Mouse (Mus musculus) embryonic facial prominence, embryonic 13.5 days (tissue): ENCODE measurements at regions not wholly inside any gene's neighbourhood (a gene's known extent, or its start where the extent isn't known, plus 50 kb on each side); places are given as distances from the start of the nearest gene placed in this dataset.

Experiments used
- ATAC-seq: fragments of 200-750 bp; cut with Nextera tagmentation; 2 replicates; pipeline ENCODE4 v1.8.0; 2017; ENCODE audit warnings: low read depth; ENCODE audit not compliant: insufficient number of reproducible peaks, insufficient read depth, low FRiP score, low TSS enrichment
- H3K27ac ChIP-seq: fragments of 300-500 bp; sonication (generic); 2 replicates; pipeline ENCODE4 v1.5.1; 2015; ENCODE audit warnings: moderate library complexity, mild to moderate bottlenecking, inconsistent platforms
- H3K27me3 ChIP-seq: fragments of 300-500 bp; sonication (generic); 2 replicates; pipeline ENCODE4 v1.6.1; 2015; ENCODE audit warnings: mild to moderate bottlenecking, inconsistent platforms
- H3K36me3 ChIP-seq: fragments of 300-500 bp; sonication (generic); 2 replicates; pipeline ENCODE4 v1.6.1; 2015; ENCODE audit warnings: mild to moderate bottlenecking, inconsistent platforms
- H3K4me1 ChIP-seq: fragments of 300-500 bp; sonication (generic); 2 replicates; pipeline ENCODE4 v1.6.1; 2015; ENCODE audit warnings: inconsistent platforms
- H3K4me2 ChIP-seq: fragments of 300-500 bp; sonication (generic); 2 replicates; pipeline ENCODE4 v1.6.1; 2015; ENCODE audit warnings: moderate library complexity, mild to moderate bottlenecking, inconsistent platforms
- H3K4me3 ChIP-seq: fragments of 300-500 bp; sonication (generic); 2 replicates; pipeline ENCODE4 v1.5.1; 2015; ENCODE audit warnings: mild to moderate bottlenecking, inconsistent platforms
- H3K9ac ChIP-seq: fragments of 300-500 bp; sonication (generic); 2 replicates; pipeline ENCODE4 v1.6.1; 2015; ENCODE audit warnings: mild to moderate bottlenecking, inconsistent platforms
- H3K9me3 ChIP-seq: fragments of 300-500 bp; sonication (generic); 2 replicates; pipeline ENCODE4 v1.6.1; 2016; ENCODE audit warnings: inconsistent platforms
- WGBS: fragments of 180-500 bp; shearing (Covaris S2); methylation state at CpG from one replicate; pipeline ENCODE4 v1.1.7; 2015; ENCODE audit warnings: mixed read lengths; 5-methylcytosine and 5-hydroxymethylcytosine counted together

- H3K27me3 ChIP-seq: no peaks in the 10 kb centered on the region
- H3K9me3 ChIP-seq: peaks cover 1% of the 10 kb centered on the region; the same call in 1 of the 2 replicates
- no peak overlapping the region for H3K9ac ChIP-seq
- WGBS: 68% methylated on average over 6 of the region's 6 CpGs
- peaks cover 6% of the 10 kb centered on the region; the same call in 1 of the 2 replicates for H3K4me1 ChIP-seq
- H3K27ac ChIP-seq: no peak overlapping the region
- no peak for ATAC-seq
- H3K4me3 ChIP-seq: no peak overlapping the region
- no peaks in the 10 kb centered on the region for H3K36me3 ChIP-seq
- H3K4me2 ChIP-seq: no peak overlapping the region
Observed at GRCm38 (mm10) chr6:82860485-82860884, 79.1 kb downstream of the Sema4f start.

- Histone ChIP-seq H3K27me3 (no peaks in the 10 kb centered on the region), H3K4me3 (no peak overlapping the region), H3K9me3 (no peaks in the 10 kb centered on the region), H3K4me2 (no peak overlapping the region), H3K9ac (no peak overlapping the region), H3K27ac (no peak overlapping the region), H3K36me3 (no peaks in the 10 kb centered on the region), H3K4me1 (no peaks in the 10 kb centered on the region)
- 82% methylated on average over 9 of the region's 9 CpGs for WGBS
- ATAC-seq: no peak
Observed at GRCm38 (mm10) chr6:82856218-82856617, 82.0 kb upstream of the Hk2 start.

DNA sequence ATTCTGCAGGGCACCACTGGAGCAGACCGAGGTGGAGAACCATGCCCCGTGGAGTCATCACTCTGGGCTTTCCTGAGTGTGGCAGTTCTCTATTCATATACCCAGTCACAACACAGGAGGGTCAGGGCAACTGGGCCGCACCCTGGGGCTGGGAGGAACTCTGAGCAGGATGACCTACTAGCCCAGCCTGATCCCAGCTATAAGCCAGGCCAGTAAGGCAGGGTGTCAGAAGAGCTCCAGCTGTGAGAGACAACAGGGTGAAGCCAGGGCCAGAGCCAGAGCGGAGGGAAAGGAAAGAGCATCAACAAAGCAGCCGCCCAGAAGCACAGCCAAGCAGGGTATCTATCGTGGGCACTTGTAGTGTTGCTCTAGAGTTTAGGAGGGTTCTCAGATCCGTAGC is 81.1 kb upstream of the Hk2 start:
- 73% methylated on average over 7 of the region's 7 CpGs for WGBS
- no peaks in the 10 kb centered on the region for H3K9me3 ChIP-seq

DNA sequence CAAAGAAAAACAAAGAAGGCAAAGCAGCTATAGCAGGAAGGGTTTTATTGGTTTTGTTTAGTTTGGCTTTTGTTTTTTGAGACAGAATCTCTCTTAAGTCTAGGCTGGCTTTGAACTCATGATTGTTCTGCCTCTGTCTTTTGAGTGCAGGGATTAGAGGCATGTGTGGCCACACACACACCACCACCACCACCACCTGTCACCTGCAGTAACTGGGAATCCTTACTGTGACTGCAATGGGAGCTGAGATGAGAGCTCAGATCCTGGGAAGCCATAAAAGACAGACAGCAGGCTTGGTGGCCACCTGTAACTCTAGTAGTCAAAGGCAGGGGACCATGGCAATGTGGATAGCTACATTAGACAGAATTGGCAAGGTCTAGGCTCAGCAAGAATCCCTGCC is 80.5 kb upstream of the Hk2 start:
- H3K9me3 ChIP-seq: no peaks in the 10 kb centered on the region
- H3K4me3 ChIP-seq: no peak overlapping the region
- H3K27ac ChIP-seq: no peak overlapping the region
- H3K36me3 ChIP-seq: no peaks in the 10 kb centered on the region
- H3K4me1 ChIP-seq: no peaks in the 10 kb centered on the region
- ATAC-seq: no peak
- no peak overlapping the region for H3K9ac ChIP-seq
- H3K4me2 ChIP-seq: no peak overlapping the region
- H3K27me3 ChIP-seq: no peaks in the 10 kb centered on the region

More for the DNA sequence above, 81.1 kb upstream of the Hk2 start:
- Histone ChIP-seq H3K4me2 (no peak overlapping the region), H3K4me3 (no peak overlapping the region), H3K36me3 (no peaks in the 10 kb centered on the region), H3K27me3 (no peaks in the 10 kb centered on the region), H3K4me1 (no peaks in the 10 kb centered on the region), H3K27ac (no peak overlapping the region), H3K9ac (no peak overlapping the region)
- ATAC-seq: no peak

- Histone ChIP-seq H3K4me2 (no peak overlapping the region), H3K4me1 (no peaks in the 10 kb centered on the region), H3K4me3 (no peak overlapping the region), H3K27ac (no peak overlapping the region), H3K27me3 (no peaks in the 10 kb centered on the region), H3K36me3 (no peaks in the 10 kb centered on the region), H3K9me3 (no peaks in the 10 kb centered on the region), H3K9ac (no peak overlapping the region)
- ATAC-seq: no peak
- 72% methylated on average over 6 of the region's 6 CpGs for WGBS
Observed at GRCm38 (mm10) chr6:82854338-82854737, 80.1 kb upstream of the Hk2 start.

- Histone ChIP-seq H3K27me3 (no peaks in the 10 kb centered on the region), H3K4me2 (no peak overlapping the region), H3K36me3 (no peaks in the 10 kb centered on the region), H3K4me3 (no peak overlapping the region), H3K4me1 (no peaks in the 10 kb centered on the region), H3K9ac (no peak overlapping the region), H3K9me3 (no peaks in the 10 kb centered on the region), H3K27ac (no peak overlapping the region)
- WGBS: 76% methylated on average over 5 of the region's 5 CpGs
- no peak for ATAC-seq
Observed at GRCm38 (mm10) chr6:82853076-82853475, 78.8 kb upstream of the Hk2 start.

GRCm38 (mm10) chr6:82850556-82850955 is 76.3 kb upstream of the Hk2 start:
- Histone ChIP-seq H3K4me3 (no peak overlapping the region), H3K36me3 (no peaks in the 10 kb centered on the region), H3K27me3 (no peaks in the 10 kb centered on the region), H3K9me3 (no peaks in the 10 kb centered on the region), H3K27ac (no peak overlapping the region), H3K4me1 (no peaks in the 10 kb centered on the region), H3K4me2 (no peak overlapping the region), H3K9ac (no peak overlapping the region)
- ATAC-seq: no peak
- WGBS: 93% methylated on average over 9 of the region's 9 CpGs

DNA sequence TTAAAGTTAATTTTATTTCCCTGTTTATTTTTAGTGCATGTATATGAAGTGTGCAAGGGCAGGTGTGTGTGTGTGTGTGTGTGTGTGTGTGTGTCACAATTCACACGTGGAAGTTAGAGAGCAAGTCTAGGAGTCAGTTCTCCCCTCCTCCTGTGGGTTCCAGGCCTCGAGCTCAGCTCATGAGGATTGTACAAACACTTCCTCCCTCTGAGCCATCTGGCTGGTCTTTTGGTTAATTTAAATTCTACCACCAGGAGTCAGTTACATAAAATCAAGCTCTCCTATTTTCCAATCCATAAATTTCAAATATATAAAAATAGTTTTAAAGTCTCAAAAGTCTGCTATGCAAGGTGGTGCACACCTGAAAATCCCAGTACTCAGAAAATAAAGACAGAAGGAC is 73.3 kb upstream of the Hk2 start:
- ATAC-seq: no peak
- Histone ChIP-seq H3K36me3 (no peaks in the 10 kb centered on the region), H3K4me1 (no peaks in the 10 kb centered on the region), H3K4me2 (no peak overlapping the region), H3K27ac (no peak overlapping the region), H3K4me3 (no peak overlapping the region), H3K9ac (no peak overlapping the region), H3K27me3 (no peaks in the 10 kb centered on the region), H3K9me3 (no peaks in the 10 kb centered on the region)
- WGBS: 74% methylated on average over 2 of the region's 2 CpGs

GRCm38 (mm10) chr6:82846587-82847150 is 72.4 kb upstream of the Hk2 start:
- H3K4me3 ChIP-seq: no peak overlapping the region
- no peaks in the 10 kb centered on the region for H3K27me3 ChIP-seq
- H3K27ac ChIP-seq: no peak overlapping the region
- no peaks in the 10 kb centered on the region for H3K4me1 ChIP-seq
- no peak overlapping the region for H3K4me2 ChIP-seq
- ATAC-seq: no peak
- no peak overlapping the region for H3K9ac ChIP-seq
- 80% methylated on average over 8 of the region's 8 CpGs for WGBS
- H3K36me3 ChIP-seq: no peaks in the 10 kb centered on the region
- H3K9me3 ChIP-seq: no peaks in the 10 kb centered on the region

- Histone ChIP-seq H3K4me1 (no peaks in the 10 kb centered on the region), H3K9ac (no peak overlapping the region)
- WGBS: 61% methylated on average over 3 of the region's 3 CpGs
Observed at GRCm38 (mm10) chr6:82844432-82844831, 70.2 kb upstream of the Hk2 start.

GRCm38 (mm10) chr6:82843881-82844280 is 69.6 kb upstream of the Hk2 start:
- 81% methylated on average over 4 of the region's 4 CpGs for WGBS
- Histone ChIP-seq H3K4me1 (no peaks in the 10 kb centered on the region), H3K36me3 (no peaks in the 10 kb centered on the region), H3K4me2 (no peak overlapping the region), H3K9me3 (no peaks in the 10 kb centered on the region), H3K4me3 (no peak overlapping the region), H3K27ac (no peak overlapping the region), H3K27me3 (no peaks in the 10 kb centered on the region), H3K9ac (no peak overlapping the region)
- ATAC-seq: no peak

More at GRCm38 (mm10) chr6:82844432-82844831, 70.2 kb upstream of the Hk2 start:
- H3K27ac ChIP-seq: no peak overlapping the region
- H3K36me3 ChIP-seq: no peaks in the 10 kb centered on the region
- no peak overlapping the region for H3K4me2 ChIP-seq
- H3K9me3 ChIP-seq: no peaks in the 10 kb centered on the region
- ATAC-seq: no peak
- H3K4me3 ChIP-seq: no peak overlapping the region
- no peaks in the 10 kb centered on the region for H3K27me3 ChIP-seq

DNA sequence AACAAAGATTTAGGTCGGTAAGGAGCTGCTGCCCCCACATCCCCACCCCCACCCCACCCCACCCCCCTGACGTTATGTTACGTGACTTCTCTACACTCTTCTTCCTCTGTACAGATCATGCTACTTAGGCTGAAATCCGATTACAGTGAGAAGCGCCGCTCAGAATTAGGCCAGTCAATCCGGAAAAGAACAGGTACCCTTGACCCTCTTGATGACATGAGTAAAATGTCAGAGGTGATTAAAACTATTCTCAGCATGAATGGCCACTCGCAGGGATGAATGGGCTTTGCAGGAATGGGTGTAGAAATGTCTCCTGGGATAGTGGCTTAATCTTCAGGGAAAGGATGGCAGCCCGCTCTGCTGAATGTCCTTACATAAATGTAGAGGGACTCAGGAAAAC is 63.0 kb upstream of the Hk2 start:
- H3K4me3 ChIP-seq: no peak overlapping the region
- H3K9me3 ChIP-seq: no peaks in the 10 kb centered on the region
- ATAC-seq: no peak
- no peaks in the 10 kb centered on the region for H3K36me3 ChIP-seq
- H3K4me1 ChIP-seq: no peaks in the 10 kb centered on the region
- H3K9ac ChIP-seq: no peak overlapping the region
- H3K4me2 ChIP-seq: no peak overlapping the region
- no peak overlapping the region for H3K27ac ChIP-seq
- WGBS: 53% methylated on average over 9 of the region's 9 CpGs
- no peaks in the 10 kb centered on the region for H3K27me3 ChIP-seq
